Mouse (Mus musculus) ovary, postnatal 14 days (tissue): Measurements from ENCODE around the gene Itih4.

ENCODE experiments used
- DNase-seq: peaks from one replicate; pipeline ENCODE4 v3.0.0; 2022; ENCODE audit warnings: low spot score

The Itih4 gene

GRCm38 (mm10) chr14:30943860-30944674 lies 57.8 kb downstream of the Itih4 start:
- peak; percentile 70 for DNase-seq

- no peak for DNase-seq
Measured at GRCm38 (mm10) chr14:30944745-30945144, 58.5 kb downstream of the Itih4 start.

GRCm38 (mm10) chr14:30949986-30950385 lies 63.7 kb downstream of the Itih4 start:
- no peak for DNase-seq

- DNase-seq, result peak; percentile 92
Measured at GRCm38 (mm10) chr14:30951154-30951825, 65.0 kb downstream of the Itih4 start, which contains the start of gene Nek4. TSS of gene Nek4 (plus strand) at chr14:30951377.
